Mouse (Mus musculus) retina, adult 2 months (tissue): ENCODE measurements around the gene Plpp3.
"Not testable (repeated sequence)": the region's sequence is repeated elsewhere in the genome, so short reads cannot be mapped to it uniquely, and the experiment has no call there.

Experiments used
- DNase-seq: peaks from one replicate; pipeline ENCODE4 v3.0.0-alpha.2; 2012; ENCODE audit warnings: low read depth, low spot score

The Plpp3 gene

GRCm38 (mm10) chr4:105257667-105258560, 100.8 kb downstream of the Plpp3 start:
- DNase-seq, result no peak

GRCm38 (mm10) chr4:105260385-105260784, 103.2 kb downstream of the Plpp3 start:
- DNase-seq, result no peak

- no peak for DNase-seq
These were observed 104.0 kb downstream of the Plpp3 start for GRCm38 (mm10) chr4:105260893-105261769.

GRCm38 (mm10) chr4:105262358-105262757, 105.2 kb downstream of the Plpp3 start:
- no peak for DNase-seq

GRCm38 (mm10) chr4:105263600-105263999, 106.5 kb downstream of the Plpp3 start:
- no peak for DNase-seq

GRCm38 (mm10) chr4:105265041-105265440, 107.9 kb downstream of the Plpp3 start:
- DNase-seq, result no peak

GRCm38 (mm10) chr4:105265678-105266077, 108.5 kb downstream of the Plpp3 start:
- DNase-seq, result no peak

- DNase-seq, result no peak
These were observed 111.1 kb downstream of the Plpp3 start for GRCm38 (mm10) chr4:105268202-105268730.

- not testable (repeated sequence) for DNase-seq
These were observed 112.3 kb downstream of the Plpp3 start for GRCm38 (mm10) chr4:105269398-105269797.

- no peak for DNase-seq
These were observed 114.0 kb downstream of the Plpp3 start for GRCm38 (mm10) chr4:105271166-105271565.

GRCm38 (mm10) chr4:105273034-105273433, 115.9 kb downstream of the Plpp3 start:
- no peak for DNase-seq

GRCm38 (mm10) chr4:105273486-105273885, 116.3 kb downstream of the Plpp3 start:
- no peak for DNase-seq

GRCm38 (mm10) chr4:105275616-105276015, 118.5 kb downstream of the Plpp3 start:
- DNase-seq, result no peak

- no peak for DNase-seq
These were observed 119.1 kb downstream of the Plpp3 start for GRCm38 (mm10) chr4:105276062-105276795.

- no peak for DNase-seq
These were observed 121.0 kb downstream of the Plpp3 start for GRCm38 (mm10) chr4:105278161-105278560.

GRCm38 (mm10) chr4:105278571-105279410, 121.6 kb downstream of the Plpp3 start:
- no peak for DNase-seq

- no peak for DNase-seq
These were observed 122.7 kb downstream of the Plpp3 start for GRCm38 (mm10) chr4:105279806-105280205.

- no peak for DNase-seq
These were observed 124.6 kb downstream of the Plpp3 start for GRCm38 (mm10) chr4:105281751-105282231.
